21 mouse cellular contexts compared by ENCODE assay signal in genomic region chr13:115257345-115257744, GRCm38 (mm10).
DNase-seq lines count a peak whose midpoint lies in the region; ATAC-seq and TF ChIP-seq lines count a peak whose summit lies in the region.
"Had no signal": no experiment of that assay in that cellular context is flagged by ENCODE, and none has a peak within 500 bp of the region (broad histone marks: within the 10 kb centered on the region; RNA-seq: fewer than 3 reads in every experiment).

No protein-coding gene starts in this region.

- no peaks in the 10 kb centered on the region for H3K36me3 ChIP-seq in forebrain, embryonic 11.5 days (ENCODE audit: control insufficient read depth, insufficient read depth, low read length)
- H3K36me3 ChIP-seq in forebrain, embryonic 16.5 days (ENCODE audit: control insufficient read depth, insufficient read depth) = no peaks in the 10 kb centered on the region
- no peaks in the 10 kb centered on the region for H3K36me3 ChIP-seq in hindbrain, embryonic 12.5 days
- no peaks in the 10 kb centered on the region for H3K36me3 ChIP-seq in hindbrain, embryonic 16.5 days (ENCODE audit: control insufficient read depth, insufficient read depth, low read length)
- H3K36me3 ChIP-seq in midbrain, embryonic 16.5 days (ENCODE audit: control insufficient read depth, insufficient read depth, low read length) = no peaks in the 10 kb centered on the region
- H3K36me3 ChIP-seq: embryonic facial prominence, embryonic 12.5 days; G1E; heart, embryonic 13.5 days; hindbrain, embryonic 15.5 days had no signal

- no peaks in the 10 kb centered on the region for H3K9me3 ChIP-seq in forebrain, embryonic 11.5 days (ENCODE audit: control insufficient read depth, low read length)
- H3K9me3 ChIP-seq in forebrain, embryonic 16.5 days (ENCODE audit: control insufficient read depth, low read length) = no peaks in the 10 kb centered on the region
- H3K9me3 ChIP-seq in hindbrain, embryonic 12.5 days (replicated peaks) = no peaks in the 10 kb centered on the region
- H3K9me3 ChIP-seq in hindbrain, embryonic 16.5 days (ENCODE audit: control insufficient read depth, low read length) = no peaks in the 10 kb centered on the region
- no peaks in the 10 kb centered on the region for H3K9me3 ChIP-seq in midbrain, embryonic 16.5 days (replicated peaks; ENCODE audit: control insufficient read depth, low read length, poor library complexity, severe bottlenecking)
- H3K9me3 ChIP-seq: embryonic facial prominence, embryonic 12.5 days; G1E; heart, embryonic 13.5 days; hindbrain, embryonic 15.5 days had no signal

- H3K27me3 ChIP-seq in forebrain, embryonic 11.5 days (ENCODE audit: control insufficient read depth, insufficient read depth, low read length) = no peaks in the 10 kb centered on the region
- no peaks in the 10 kb centered on the region for H3K27me3 ChIP-seq in forebrain, embryonic 16.5 days (replicated peaks; ENCODE audit: control insufficient read depth, insufficient read depth, low read length)
- 0 out of 2 replicates have a peak, but pooled peaks cover 4% of the 10 kb centered on the region for H3K27me3 ChIP-seq in hindbrain, embryonic 12.5 days
- no peaks in the 10 kb centered on the region for H3K27me3 ChIP-seq in hindbrain, embryonic 16.5 days (replicated peaks; ENCODE audit: control insufficient read depth, insufficient read depth, low read length)
- H3K27me3 ChIP-seq in midbrain, embryonic 16.5 days (ENCODE audit: control insufficient read depth, insufficient read depth, low read depth, low read length) = no peaks in the 10 kb centered on the region
- H3K27me3 ChIP-seq: embryonic facial prominence, embryonic 12.5 days; heart, embryonic 13.5 days; hindbrain, embryonic 15.5 days had no signal

- H3K4me2 ChIP-seq in forebrain, embryonic 11.5 days (ENCODE audit: low read depth, low read length, severe bottlenecking) = no peak overlapping the region
- no peak overlapping the region for H3K4me2 ChIP-seq in forebrain, embryonic 16.5 days (ENCODE audit: low read length)
- no peak overlapping the region for H3K4me2 ChIP-seq in hindbrain, embryonic 12.5 days (replicated peaks)
- no peak overlapping the region for H3K4me2 ChIP-seq in hindbrain, embryonic 16.5 days (ENCODE audit: low read length)
- no peak overlapping the region for H3K4me2 ChIP-seq in midbrain, embryonic 16.5 days (ENCODE audit: low read length)
- H3K4me2 ChIP-seq: embryonic facial prominence, embryonic 12.5 days; heart, embryonic 13.5 days; hindbrain, embryonic 15.5 days had no signal

- no peak for DNase-seq in forebrain, embryonic 11.5 days (ENCODE audit: low spot score)
- DNase-seq in brain, embryonic 14.5 days (ENCODE audit: low read depth) = peak; percentile 47
- no peak for DNase-seq in spleen, postnatal 10 days (ENCODE audit: low spot score in 2 of 2)
- DNase-seq: adrenal gland, adult 8-10 months; B cell, adult 2 months; cerebellum, adult 11-12 months; cerebellum, adult 9-10 months; cerebellum, postnatal 25 days; gastrocnemius, postnatal 36 days; heart, adult 11 months; heart, postnatal 36 days had no signal

- no peak for TF ChIP-seq CTCF in brain, embryonic 14.5 days (IDR thresholded peaks at IDR 0.05; ENCODE audit: borderline replicate concordance, extremely low read depth, insufficient read depth, insufficient read length)

- no peak for TF ChIP-seq POLR2A in brain, embryonic 14.5 days (IDR thresholded peaks at IDR 0.05; ENCODE audit: borderline replicate concordance, extremely low read depth, insufficient read depth, insufficient read length, poor library complexity, severe bottlenecking)

- no peak overlapping the region for H3K4me3 ChIP-seq in forebrain, embryonic 11.5 days (ENCODE audit: low read depth, low read length)
- H3K4me3 ChIP-seq in forebrain, embryonic 16.5 days (replicated peaks; ENCODE audit: low read length) = no peak overlapping the region
- no peak overlapping the region for H3K4me3 ChIP-seq in hindbrain, embryonic 12.5 days
- no peak overlapping the region for H3K4me3 ChIP-seq in hindbrain, embryonic 16.5 days (ENCODE audit: low read length)
- H3K4me3 ChIP-seq in midbrain, embryonic 16.5 days (ENCODE audit: low read depth, low read length) = no peak overlapping the region
- H3K4me3 ChIP-seq: embryonic facial prominence, embryonic 12.5 days; heart, embryonic 13.5 days; hindbrain, embryonic 15.5 days had no signal

- no peak overlapping the region for H3K9ac ChIP-seq in forebrain, embryonic 11.5 days (ENCODE audit: low read length)
- no peak overlapping the region for H3K9ac ChIP-seq in forebrain, embryonic 16.5 days (replicated peaks; ENCODE audit: low read depth, low read length)
- no peak overlapping the region for H3K9ac ChIP-seq in hindbrain, embryonic 12.5 days
- H3K9ac ChIP-seq in hindbrain, embryonic 16.5 days (ENCODE audit: low read depth, low read length) = no peak overlapping the region
- no peak overlapping the region for H3K9ac ChIP-seq in midbrain, embryonic 16.5 days (ENCODE audit: low read depth, low read length)
- H3K9ac ChIP-seq: embryonic facial prominence, embryonic 12.5 days; heart, embryonic 13.5 days; hindbrain, embryonic 15.5 days had no signal

- WGBS in forebrain, embryonic 11.5 days = 62% methylated on average over 2 of the region's 2 CpGs
- 60% methylated on average over 2 of the region's 2 CpGs for WGBS in forebrain, embryonic 16.5 days
- WGBS in hindbrain, embryonic 12.5 days = 73% methylated on average over 2 of the region's 2 CpGs
- WGBS in hindbrain, embryonic 16.5 days = 56% methylated on average over 2 of the region's 2 CpGs
- WGBS in midbrain, embryonic 16.5 days = 38% methylated on average over 2 of the region's 2 CpGs

- 0 out of 2 replicates have a peak, but pooled peaks have one; percentile 32 for ATAC-seq in forebrain, embryonic 11.5 days (replicated peaks; ENCODE audit: low FRiP score)
- ATAC-seq in forebrain, embryonic 16.5 days = no peak
- peak; percentile 35; the same call in 1 of the 2 replicates for ATAC-seq in hindbrain, embryonic 12.5 days (ENCODE audit: low FRiP score)
- ATAC-seq in hindbrain, embryonic 16.5 days = no peak
- peak; percentile 21; the same call in 1 of the 2 replicates for ATAC-seq in midbrain, embryonic 16.5 days
- ATAC-seq: CD4-positive, CD25-positive, alpha-beta regulatory T cell, adult 4 months; forebrain, embryonic 14.5 days had no signal

- no peak overlapping the region for H3K27ac ChIP-seq in forebrain, embryonic 11.5 days (ENCODE audit: low read depth, low read length)
- no peak overlapping the region for H3K27ac ChIP-seq in forebrain, embryonic 16.5 days (ENCODE audit: low read length)
- H3K27ac ChIP-seq in hindbrain, embryonic 12.5 days = no peak overlapping the region
- H3K27ac ChIP-seq in hindbrain, embryonic 16.5 days (ENCODE audit: low read depth, low read length) = no peak overlapping the region
- H3K27ac ChIP-seq in midbrain, embryonic 16.5 days (ENCODE audit: low read length) = no peak overlapping the region
- H3K27ac ChIP-seq: embryonic facial prominence, embryonic 12.5 days; heart, embryonic 13.5 days; hindbrain, embryonic 15.5 days had no signal

- no peaks in the 10 kb centered on the region for H3K4me1 ChIP-seq in forebrain, embryonic 11.5 days (replicated peaks; ENCODE audit: control insufficient read depth, insufficient read depth, low read length)
- no peaks in the 10 kb centered on the region for H3K4me1 ChIP-seq in forebrain, embryonic 16.5 days (replicated peaks; ENCODE audit: control insufficient read depth, insufficient read depth, low read length)
- H3K4me1 ChIP-seq in hindbrain, embryonic 12.5 days = no peaks in the 10 kb centered on the region
- no peaks in the 10 kb centered on the region for H3K4me1 ChIP-seq in hindbrain, embryonic 16.5 days (ENCODE audit: control insufficient read depth, insufficient read depth, low read depth, low read length)
- no peaks in the 10 kb centered on the region for H3K4me1 ChIP-seq in midbrain, embryonic 16.5 days (ENCODE audit: control insufficient read depth, insufficient read depth, low read length)
- H3K4me1 ChIP-seq: embryonic facial prominence, embryonic 12.5 days; heart, embryonic 13.5 days; hindbrain, embryonic 15.5 days had no signal

Comparison
In these comparisons a context has a peak if more than half of its experiments do, and no peak if none do; other contexts are left out.
1. ATAC-seq: peak in forebrain, embryonic 11.5 days (single experiment), hindbrain, embryonic 12.5 days (single experiment) and midbrain, embryonic 16.5 days (single experiment); none in forebrain, embryonic 16.5 days (single experiment) and hindbrain, embryonic 16.5 days (single experiment).